Comparison of ENCODE assay signal across 29 mouse cellular contexts in the genomic region with DNA sequence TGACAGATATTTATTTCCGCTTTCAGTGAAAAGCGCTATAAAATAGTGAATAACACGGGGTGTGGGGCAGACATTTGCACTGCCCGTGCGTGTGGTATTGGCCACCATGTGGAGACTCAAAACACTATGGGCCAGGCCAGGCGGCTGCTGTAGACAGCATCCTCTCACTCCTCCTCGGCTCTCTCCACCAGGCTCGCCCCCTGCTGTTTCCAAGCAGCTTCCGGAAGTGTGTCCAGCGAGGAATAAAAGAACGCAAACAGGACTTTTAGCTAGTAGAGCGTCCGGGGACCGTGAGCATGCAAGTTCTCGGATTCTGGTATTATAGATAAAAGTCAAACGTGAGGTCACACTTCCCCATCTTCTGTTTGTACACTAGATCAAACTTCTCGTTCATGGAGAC. TPM values are rescaled to one million over a fixed set of nuclear protein-coding genes. Genes with fewer than 3 reads are reported as not detected.
A peak's percentile ranks its signal among the peaks of the same experiment; 100 is the strongest.
DNase-seq lines count a peak whose midpoint lies in the region; ATAC-seq and TF ChIP-seq lines count a peak whose summit lies in the region.
"Had no signal": no experiment of that assay in that cellular context is flagged by ENCODE, and none has a peak within 500 bp of the region (broad histone marks: within the 10 kb centered on the region; RNA-seq: fewer than 3 reads in every experiment).

No protein-coding gene starts in this region.

- no peak overlapping the region for H3K4me3 ChIP-seq in forebrain, postnatal 0 days (ENCODE audit: low read depth, low read length)
- no peak overlapping the region for H3K4me3 ChIP-seq in forebrain, embryonic 15.5 days
- H3K4me3 ChIP-seq in left cerebral cortex, adult 2 months = no peak overlapping the region
- H3K4me3 ChIP-seq in midbrain, postnatal 0 days (ENCODE audit: low read depth, low read length) = no peak overlapping the region
- H3K4me3 ChIP-seq in midbrain, embryonic 13.5 days (replicated peaks) = no peak overlapping the region
- no peak overlapping the region for H3K4me3 ChIP-seq in stomach, postnatal 0 days (ENCODE audit: low read depth, low read length)
- H3K4me3 ChIP-seq: embryonic facial prominence, embryonic 15.5 days; erythroblast, embryonic 14.5 days; forebrain, embryonic 10.5 days; heart, embryonic 10.5 days; heart, embryonic 15.5 days had no signal

- DNase-seq in forebrain, postnatal 0 days = no peak
- DNase-seq in left cerebral cortex, adult 2 months (ENCODE audit: extremely low spot score in 1 of 2, low spot score in 2 of 2) = no peak
- DNase-seq in left cerebral cortex, adult 9 months (ENCODE audit: low spot score in 2 of 2) = no peak
- no peak for DNase-seq in midbrain, postnatal 0 days (ENCODE audit: low spot score)
- DNase-seq in stomach, postnatal 0 days (ENCODE audit: low spot score) = no peak
- DNase-seq: adrenal gland, adult 2 months; adrenal gland, postnatal 25 days; cerebellum, adult 18-20 months; cerebellum, adult 9-11 months; cerebellum, postnatal 36 days; gastrocnemius, postnatal 10 days; heart, adult 18-20 months; heart, postnatal 14 days had no signal

- TF ChIP-seq EP300 in stomach, postnatal 0 days (optimal IDR thresholded peaks at IDR 0.05) = no peak

- intact Hi-C loops in left cerebral cortex, adult 2 months (cut with DNase I) = no loop called here

- no peaks in the 10 kb centered on the region for H3K9me3 ChIP-seq in forebrain, postnatal 0 days (ENCODE audit: low read length)
- no peaks in the 10 kb centered on the region for H3K9me3 ChIP-seq in forebrain, embryonic 15.5 days
- H3K9me3 ChIP-seq in midbrain, postnatal 0 days (ENCODE audit: low read length) = no peaks in the 10 kb centered on the region
- no peaks in the 10 kb centered on the region for H3K9me3 ChIP-seq in midbrain, embryonic 13.5 days
- H3K9me3 ChIP-seq in stomach, postnatal 0 days (ENCODE audit: control insufficient read depth, low read length) = no peaks in the 10 kb centered on the region
- H3K9me3 ChIP-seq: embryonic facial prominence, embryonic 15.5 days; forebrain, embryonic 10.5 days; heart, embryonic 10.5 days; heart, embryonic 15.5 days had no signal

- no peaks in the 10 kb centered on the region for H3K27me3 ChIP-seq in forebrain, postnatal 0 days (ENCODE audit: insufficient read depth, low read length)
- H3K27me3 ChIP-seq in forebrain, embryonic 15.5 days = no peaks in the 10 kb centered on the region
- H3K27me3 ChIP-seq in midbrain, postnatal 0 days (ENCODE audit: insufficient read depth, low read length) = no peaks in the 10 kb centered on the region
- peaks cover 19% of the 10 kb centered on the region for H3K27me3 ChIP-seq in midbrain, embryonic 13.5 days
- no peaks in the 10 kb centered on the region for H3K27me3 ChIP-seq in stomach, postnatal 0 days (ENCODE audit: control insufficient read depth, insufficient read depth, low read length)

- H3K4me1 ChIP-seq in forebrain, postnatal 0 days (ENCODE audit: insufficient read depth) = 0 out of 2 replicates have a peak, but pooled peaks cover 4% of the 10 kb centered on the region
- H3K4me1 ChIP-seq in forebrain, embryonic 15.5 days = peaks cover 15% of the 10 kb centered on the region
- no peaks in the 10 kb centered on the region for H3K4me1 ChIP-seq in midbrain, postnatal 0 days (ENCODE audit: insufficient read depth, low read length)
- peaks cover 12% of the 10 kb centered on the region for H3K4me1 ChIP-seq in midbrain, embryonic 13.5 days (replicated peaks)
- H3K4me1 ChIP-seq in stomach, postnatal 0 days (replicated peaks; ENCODE audit: control insufficient read depth, insufficient read depth) = no peaks in the 10 kb centered on the region
- H3K4me1 ChIP-seq: heart, embryonic 15.5 days had no signal

- peak; percentile 18; the same call in 1 of the 2 replicates for TF ChIP-seq CTCF in forebrain, postnatal 0 days (IDR thresholded peaks at IDR 0.05; ENCODE audit: low read depth)
- peak; percentile 16 for TF ChIP-seq CTCF in left cerebral cortex, adult 2 months (IDR thresholded peaks at IDR 0.05)
- peak; percentile 30 for TF ChIP-seq CTCF in midbrain, postnatal 0 days (IDR thresholded peaks at IDR 0.05)
- peak; percentile 20; the same call in 1 of the 2 replicates for TF ChIP-seq CTCF in stomach, postnatal 0 days (IDR thresholded peaks at IDR 0.05; ENCODE audit: low read depth)

- WGBS in forebrain, postnatal 0 days = 57% methylated on average over 17 of the region's 17 CpGs
- WGBS in forebrain, embryonic 15.5 days = 59% methylated on average over 17 of the region's 17 CpGs
- WGBS in midbrain, postnatal 0 days = 56% methylated on average over 17 of the region's 17 CpGs
- WGBS in midbrain, embryonic 13.5 days = 62% methylated on average over 17 of the region's 17 CpGs
- 64% methylated on average over 17 of the region's 17 CpGs for WGBS in stomach, postnatal 0 days

- H3K9ac ChIP-seq in forebrain, postnatal 0 days = no peak overlapping the region
- H3K9ac ChIP-seq in forebrain, embryonic 15.5 days (replicated peaks) = no peak overlapping the region
- H3K9ac ChIP-seq in midbrain, postnatal 0 days (replicated peaks; ENCODE audit: low read length, poor library complexity, severe bottlenecking) = no peak overlapping the region
- no peak overlapping the region for H3K9ac ChIP-seq in midbrain, embryonic 13.5 days (replicated peaks)
- H3K9ac ChIP-seq in stomach, postnatal 0 days (ENCODE audit: low read length) = no peak overlapping the region
- H3K9ac ChIP-seq: embryonic facial prominence, embryonic 15.5 days; heart, embryonic 15.5 days; hindbrain, embryonic 14.5 days had no signal

- no peak overlapping the region for H3K4me2 ChIP-seq in forebrain, postnatal 0 days (ENCODE audit: low read depth)
- no peak overlapping the region for H3K4me2 ChIP-seq in forebrain, embryonic 15.5 days (replicated peaks)
- H3K4me2 ChIP-seq in midbrain, postnatal 0 days (ENCODE audit: low read depth, low read length, poor library complexity, severe bottlenecking) = no peak overlapping the region
- no peak overlapping the region for H3K4me2 ChIP-seq in midbrain, embryonic 13.5 days (replicated peaks)
- no peak overlapping the region for H3K4me2 ChIP-seq in stomach, postnatal 0 days (replicated peaks; ENCODE audit: low read depth)
- H3K4me2 ChIP-seq: embryonic facial prominence, embryonic 15.5 days; heart, embryonic 15.5 days; hindbrain, embryonic 14.5 days had no signal

- ATAC-seq in forebrain, postnatal 0 days = no peak
- no peak for ATAC-seq in forebrain, embryonic 15.5 days (replicated peaks)
- ATAC-seq in midbrain, postnatal 0 days (ENCODE audit: low FRiP score) = no peak
- no peak for ATAC-seq in midbrain, embryonic 13.5 days
- ATAC-seq in stomach, postnatal 0 days (ENCODE audit: low FRiP score, low TSS enrichment) = no peak
- ATAC-seq: forebrain, embryonic 14.5 days; Patski had no signal

- H3K27ac ChIP-seq in forebrain, postnatal 0 days (ENCODE audit: low read depth, low read length) = no peak overlapping the region
- no peak overlapping the region for H3K27ac ChIP-seq in forebrain, embryonic 15.5 days (replicated peaks)
- H3K27ac ChIP-seq in left cerebral cortex, adult 2 months = peak overlapping the region; percentile 59
- no peak overlapping the region for H3K27ac ChIP-seq in midbrain, postnatal 0 days (ENCODE audit: low read depth, low read length)
- no peak overlapping the region for H3K27ac ChIP-seq in midbrain, embryonic 13.5 days
- no peak overlapping the region for H3K27ac ChIP-seq in stomach, postnatal 0 days (replicated peaks)
- H3K27ac ChIP-seq: embryonic facial prominence, embryonic 15.5 days; forebrain, embryonic 10.5 days; heart, embryonic 10.5 days; heart, embryonic 15.5 days; hindbrain, embryonic 14.5 days had no signal

- peaks cover 30% of the 10 kb centered on the region for H3K36me3 ChIP-seq in forebrain, postnatal 0 days (ENCODE audit: insufficient read depth)
- H3K36me3 ChIP-seq in forebrain, embryonic 15.5 days = no peaks in the 10 kb centered on the region
- peaks cover 9% of the 10 kb centered on the region for H3K36me3 ChIP-seq in midbrain, postnatal 0 days (ENCODE audit: insufficient read depth, low read length)
- 0 out of 2 replicates have a peak, but pooled peaks cover 3% of the 10 kb centered on the region for H3K36me3 ChIP-seq in midbrain, embryonic 13.5 days
- H3K36me3 ChIP-seq in stomach, postnatal 0 days (ENCODE audit: control insufficient read depth, insufficient read depth, low read length) = no peaks in the 10 kb centered on the region
- H3K36me3 ChIP-seq: embryonic facial prominence, embryonic 15.5 days; forebrain, embryonic 10.5 days; heart, embryonic 10.5 days; heart, embryonic 15.5 days had no signal

RNA-seq across cellular contexts. Expression of gene Efcab6, which starts 12.0 kb away (rescaled TPM):
- 6.0 and 9.2 TPM in 2 replicates for total RNA-seq in forebrain, postnatal 0 days (2014; rRNA removed)
- 3.2 and 4.4 TPM in 2 replicates for polyA plus RNA-seq in forebrain, postnatal 0 days (2015; fragmentation: Nextera tagmentation; extraction: Ambion mirVana)
- polyA plus RNA-seq in forebrain, embryonic 15.5 days (2015; fragmentation: Nextera tagmentation; extraction: Ambion mirVana) = 3.7 and 4.3 TPM in 2 replicates
- 10 to 100 TPM; 16.7 to 17.5 TPM for total RNA-seq in left cerebral cortex, adult 2 months (2021)
- total RNA-seq in midbrain, postnatal 0 days (2014; rRNA removed) = 1.3 and 3.9 TPM in 2 replicates
- polyA plus RNA-seq in midbrain, postnatal 0 days (2015; fragmentation: Nextera tagmentation; extraction: Ambion mirVana) = 0.55 and 1.5 TPM in 2 replicates
- polyA plus RNA-seq in midbrain, embryonic 13.5 days (2015; fragmentation: Nextera tagmentation; extraction: Ambion mirVana) = 0.57 and 0.85 TPM in 2 replicates
- polyA plus RNA-seq in stomach, postnatal 0 days (2015; fragmentation: Nextera tagmentation; extraction: Ambion mirVana) = 0.07 and 0.22 TPM in 2 replicates
- total RNA-seq: CH12.LX; heart, postnatal 14 days; hematopoietic stem cell, adult 5-6 weeks had no signal
- polyA plus RNA-seq: adrenal gland, adult 2 months; C2C12; erythroblast, embryonic 14.5 days; heart, embryonic 10.5 days; Patski had no signal

RNA-seq across cellular contexts. Expression of gene Sult4a1, which starts 28.4 kb away (rescaled TPM):
- 157 and 179 TPM in 2 replicates for total RNA-seq in forebrain, postnatal 0 days (2014; rRNA removed)
- polyA plus RNA-seq in forebrain, postnatal 0 days (2015; fragmentation: Nextera tagmentation; extraction: Ambion mirVana) = 132 and 140 TPM in 2 replicates
- polyA plus RNA-seq in forebrain, embryonic 15.5 days (2015; fragmentation: Nextera tagmentation; extraction: Ambion mirVana) = 76.7 and 76.8 TPM in 2 replicates
- total RNA-seq in left cerebral cortex, adult 2 months (2021) = 100 to 1,000 TPM; 434 to 449 TPM
- 197 and 208 TPM in 2 replicates for total RNA-seq in midbrain, postnatal 0 days (2014; rRNA removed)
- polyA plus RNA-seq in midbrain, postnatal 0 days (2015; fragmentation: Nextera tagmentation; extraction: Ambion mirVana) = 139 and 150 TPM in 2 replicates
- polyA plus RNA-seq in midbrain, embryonic 13.5 days (2015; fragmentation: Nextera tagmentation; extraction: Ambion mirVana) = 42.1 and 44.4 TPM in 2 replicates
- polyA plus RNA-seq in stomach, postnatal 0 days (2015; fragmentation: Nextera tagmentation; extraction: Ambion mirVana) = 3.9 and 4.0 TPM in 2 replicates
- total RNA-seq: CH12.LX; gastrocnemius, postnatal 4 days; hematopoietic stem cell, adult 5-6 weeks had no signal
- polyA plus RNA-seq: C2C12; erythroblast, embryonic 14.5 days had no signal

RNA-seq across cellular contexts. Expression of gene Pnpla5, which starts 45.8 kb away (rescaled TPM):
- total RNA-seq in forebrain, postnatal 0 days (2014; rRNA removed) = not detected in 2 replicates
- not detected in 2 replicates for polyA plus RNA-seq in forebrain, postnatal 0 days (2015; fragmentation: Nextera tagmentation; extraction: Ambion mirVana)
- polyA plus RNA-seq in forebrain, embryonic 15.5 days (2015; fragmentation: Nextera tagmentation; extraction: Ambion mirVana) = not detected in 2 replicates
- not detected for total RNA-seq in left cerebral cortex, adult 2 months (2021)
- total RNA-seq in midbrain, postnatal 0 days (2014; rRNA removed) = not detected in 2 replicates
- polyA plus RNA-seq in midbrain, postnatal 0 days (2015; fragmentation: Nextera tagmentation; extraction: Ambion mirVana) = not detected in 2 replicates
- not detected in 2 replicates for polyA plus RNA-seq in midbrain, embryonic 13.5 days (2015; fragmentation: Nextera tagmentation; extraction: Ambion mirVana)
- not detected in 2 replicates for polyA plus RNA-seq in stomach, postnatal 0 days (2015; fragmentation: Nextera tagmentation; extraction: Ambion mirVana)
- total RNA-seq: adrenal gland, postnatal 25 days; CH12.LX; gastrocnemius, postnatal 10 days; gastrocnemius, postnatal 4 days; heart, adult 18-20 months; heart, postnatal 14 days; hematopoietic stem cell, adult 5-6 weeks had no signal
- polyA plus RNA-seq: C2C12; embryonic facial prominence, embryonic 11.5 days; embryonic facial prominence, embryonic 15.5 days; erythroblast, embryonic 14.5 days; forebrain, embryonic 10.5 days; forebrain, embryonic 14.5 days; frontal cortex, adult 2 months; heart, embryonic 10.5 days; heart, embryonic 15.5 days; hindbrain, embryonic 14.5 days; Patski had no signal
